Mouse (Mus musculus): ENCODE results near the gene Muc1.

GRCm38 (mm10) chr3:89279153-89279890 is 50.5 kb downstream of the Muc1 start:
- TF ChIP-seq POLR2A (IDR thresholded peaks at IDR 0.05; ENCODE audit: low read depth, low read length) (peak; percentile 99), CTCF (conservative IDR thresholded peaks at IDR 0.05; ENCODE audit: insufficient read depth, insufficient read length, low read depth, low read length) (no peak)
